Mouse (Mus musculus) forebrain, embryonic 10.5 days (tissue): ENCODE results near the gene Atf5. TPM values are rescaled to one million over a fixed set of nuclear protein-coding genes. Genes with fewer than 3 reads are reported as not detected.

Experiments used
- DNase-seq: peaks from one replicate; pipeline ENCODE4 v3.0.0-alpha.2; 2017; ENCODE audit warnings: low spot score; ENCODE audit errors: extremely low spot score
- H3K27ac ChIP-seq: fragments of 300-500 bp; sonication (generic); 2 replicates; pipeline ENCODE4 v1.5.1; 2016; ENCODE audit warnings: mild to moderate bottlenecking
- H3K27me3 ChIP-seq: fragments of 300-500 bp; sonication (generic); 2 replicates; pipeline ENCODE4 v1.6.1; 2016; ENCODE audit warnings: mild to moderate bottlenecking; ENCODE audit not compliant: poor library complexity, severe bottlenecking
- H3K36me3 ChIP-seq: fragments of 300-500 bp; sonication (generic); replicated peaks from 2 replicates; pipeline ENCODE4 v1.6.1; 2016; ENCODE audit warnings: mild to moderate bottlenecking, moderate library complexity
- H3K4me1 ChIP-seq: fragments of 300-500 bp; sonication (generic); 2 replicates; pipeline ENCODE4 v1.6.1; 2016
- H3K4me3 ChIP-seq: fragments of 300-500 bp; sonication (generic); 2 replicates; pipeline ENCODE4 v1.5.1; 2016; ENCODE audit warnings: mild to moderate bottlenecking, moderate library complexity
- H3K9me3 ChIP-seq: fragments of 300-500 bp; sonication (generic); 2 replicates; pipeline ENCODE4 v1.6.1; 2016; ENCODE audit warnings: mild to moderate bottlenecking, moderate library complexity
- WGBS: fragments of 180-500 bp; shearing (Covaris S2); methylation state at CpG from one replicate; pipeline ENCODE4 v1.1.7; 2016; 5-methylcytosine and 5-hydroxymethylcytosine counted together
- polyA plus RNA-seq: library from polyadenylated mRNA; unstranded; fragments of >200 nt; fragmentation: Nextera tagmentation; extraction: Ambion mirVana; gene quantifications from 2 replicates; pipeline ENCODE4 v1.2.1, GENCODE M21; 2016

Atf5 gene
- polyA plus RNA-seq, 1 experiment from 2014 or later = 3.3 TPM

- H3K27me3 ChIP-seq = no peaks in the 10 kb centered on the region
- H3K4me3 ChIP-seq = no peak overlapping the region
- 93% methylated on average over 5 of the region's 5 CpGs for WGBS
- peaks cover 13% of the 10 kb centered on the region for H3K4me1 ChIP-seq
- no peaks in the 10 kb centered on the region for H3K9me3 ChIP-seq
- no peak for DNase-seq
- H3K27ac ChIP-seq = no peak overlapping the region
- peaks cover 73% of the 10 kb centered on the region for H3K36me3 ChIP-seq
Measured at GRCm38 (mm10) chr7:44828706-44829105, 12.2 kb upstream of the Atf5 start.

DNA sequence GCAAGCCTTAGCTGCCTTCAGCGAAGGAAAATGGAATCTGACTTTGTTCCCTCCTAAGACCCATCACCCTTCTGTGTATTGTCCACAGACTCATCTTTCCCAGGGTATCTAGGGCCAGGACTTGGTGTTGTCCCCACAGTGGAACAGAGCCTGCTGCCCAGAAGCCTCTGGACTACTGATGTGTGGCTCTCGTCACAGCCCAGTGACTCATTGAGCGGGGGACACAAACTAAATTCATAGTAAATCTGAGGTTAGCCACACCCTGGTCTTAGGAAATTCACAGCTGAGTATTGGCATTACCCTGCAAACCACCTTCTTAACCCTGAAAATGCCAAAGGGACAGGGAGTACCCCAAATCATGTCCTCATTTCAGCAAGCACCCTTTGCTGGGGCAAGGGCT is 10.3 kb upstream of the Atf5 start:
- H3K36me3 ChIP-seq = peaks cover 75% of the 10 kb centered on the region
- 89% methylated on average over 3 of the region's 3 CpGs for WGBS

GRCm38 (mm10) chr7:44824872-44825271 is 8.4 kb upstream of the Atf5 start:
- Histone ChIP-seq H3K27ac (no peak overlapping the region), H3K4me1 (peaks cover 45% of the 10 kb centered on the region), H3K4me3 (no peak overlapping the region), H3K36me3 (peaks cover 73% of the 10 kb centered on the region), H3K27me3 (no peaks in the 10 kb centered on the region), H3K9me3 (no peaks in the 10 kb centered on the region)
- peak; percentile 68 for DNase-seq
- WGBS = 35% methylated on average over 3 of the region's 3 CpGs

More for the DNA sequence above, 10.3 kb upstream of the Atf5 start:
- Histone ChIP-seq H3K27me3 (no peaks in the 10 kb centered on the region), H3K4me3 (no peak overlapping the region), H3K9me3 (no peaks in the 10 kb centered on the region), H3K27ac (no peak overlapping the region), H3K4me1 (peaks cover 26% of the 10 kb centered on the region)
- DNase-seq = no peak

GRCm38 (mm10) chr7:44823409-44823808 is 7.0 kb upstream of the Atf5 start:
- 48% methylated on average over 7 of the region's 7 CpGs for WGBS
- no peaks in the 10 kb centered on the region for H3K9me3 ChIP-seq
- no peak overlapping the region for H3K4me3 ChIP-seq
- DNase-seq = no peak
- H3K36me3 ChIP-seq = peaks cover 73% of the 10 kb centered on the region
- H3K27me3 ChIP-seq = no peaks in the 10 kb centered on the region
- no peak overlapping the region for H3K27ac ChIP-seq
- peaks cover 59% of the 10 kb centered on the region for H3K4me1 ChIP-seq

DNA sequence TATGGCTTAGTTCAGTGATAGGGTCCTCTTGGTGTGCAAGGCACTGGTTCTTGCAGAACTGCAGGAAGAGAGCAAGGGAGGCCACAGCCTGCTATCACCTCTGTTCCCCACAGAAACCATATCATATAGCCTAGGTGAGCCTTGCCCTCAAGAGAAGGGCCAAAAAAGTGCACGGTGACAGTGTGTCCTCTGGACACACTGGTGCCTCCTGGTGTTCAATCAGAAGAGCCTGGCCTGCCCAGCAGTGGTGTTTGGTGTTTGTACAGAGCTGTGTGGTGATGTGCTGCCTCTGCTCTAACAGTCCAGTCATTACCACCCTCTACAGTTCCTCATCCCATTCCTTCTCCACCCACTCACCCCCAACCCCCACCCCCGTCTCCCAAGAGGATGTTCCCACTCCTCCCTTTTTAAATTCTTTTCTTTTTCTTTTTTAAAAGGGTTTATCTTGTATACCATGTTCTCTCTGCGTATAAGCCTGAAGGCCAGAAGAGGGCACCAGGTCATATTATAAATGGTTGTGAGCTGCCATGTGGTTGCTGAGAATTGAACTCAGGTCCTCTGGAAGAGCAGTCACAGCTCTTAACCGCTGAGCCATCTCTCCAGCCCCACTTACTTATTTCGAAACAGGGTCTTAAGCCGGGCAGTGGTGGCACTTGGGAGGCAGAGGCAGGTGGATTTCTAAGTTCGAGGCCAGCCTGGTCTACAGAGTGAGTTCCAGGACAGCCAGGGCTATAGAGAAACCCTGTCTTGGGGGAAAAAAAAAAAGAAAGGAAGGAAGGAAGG is 5.4 kb upstream of the Atf5 start:
- DNase-seq = no peak
- H3K36me3 ChIP-seq = peaks cover 63% of the 10 kb centered on the region
- 87% methylated on average over 7 of the region's 7 CpGs for WGBS
- peak overlapping the region; percentile 6; the same call in 1 of the 2 replicates for H3K4me3 ChIP-seq
- H3K27me3 ChIP-seq = no peaks in the 10 kb centered on the region
- peaks cover 72% of the 10 kb centered on the region for H3K4me1 ChIP-seq
- no peaks in the 10 kb centered on the region for H3K9me3 ChIP-seq
- H3K27ac ChIP-seq = no peak overlapping the region

- 90% methylated on average over 3 of the region's 3 CpGs for WGBS
- Histone ChIP-seq H3K27ac (no peak overlapping the region), H3K4me3 (peak overlapping the region; percentile 90; the same call in 1 of the 2 replicates), H3K9me3 (no peaks in the 10 kb centered on the region), H3K27me3 (no peaks in the 10 kb centered on the region), H3K36me3 (peaks cover 50% of the 10 kb centered on the region), H3K4me1 (peaks cover 72% of the 10 kb centered on the region)
- DNase-seq = no peak
Measured at GRCm38 (mm10) chr7:44820525-44820924, 4.1 kb upstream of the Atf5 start.

- DNase-seq = no peak
- H3K4me3 ChIP-seq = peak overlapping the region; percentile 90
- no peaks in the 10 kb centered on the region for H3K27me3 ChIP-seq
- WGBS = 75% methylated on average over 5 of the region's 5 CpGs
- peaks cover 47% of the 10 kb centered on the region for H3K36me3 ChIP-seq
- H3K9me3 ChIP-seq = no peaks in the 10 kb centered on the region
- peaks cover 77% of the 10 kb centered on the region for H3K4me1 ChIP-seq
- no peak overlapping the region for H3K27ac ChIP-seq
Measured at GRCm38 (mm10) chr7:44819863-44820262, 3.4 kb upstream of the Atf5 start.

GRCm38 (mm10) chr7:44819391-44819790 is 2.9 kb upstream of the Atf5 start:
- Histone ChIP-seq H3K4me1 (peaks cover 77% of the 10 kb centered on the region), H3K4me3 (peak overlapping the region; percentile 90), H3K9me3 (no peaks in the 10 kb centered on the region), H3K27me3 (no peaks in the 10 kb centered on the region), H3K27ac (peak overlapping the region; percentile 99), H3K36me3 (peaks cover 52% of the 10 kb centered on the region)
- no peak for DNase-seq
- WGBS = 97% methylated on average over 2 of the region's 2 CpGs

DNA sequence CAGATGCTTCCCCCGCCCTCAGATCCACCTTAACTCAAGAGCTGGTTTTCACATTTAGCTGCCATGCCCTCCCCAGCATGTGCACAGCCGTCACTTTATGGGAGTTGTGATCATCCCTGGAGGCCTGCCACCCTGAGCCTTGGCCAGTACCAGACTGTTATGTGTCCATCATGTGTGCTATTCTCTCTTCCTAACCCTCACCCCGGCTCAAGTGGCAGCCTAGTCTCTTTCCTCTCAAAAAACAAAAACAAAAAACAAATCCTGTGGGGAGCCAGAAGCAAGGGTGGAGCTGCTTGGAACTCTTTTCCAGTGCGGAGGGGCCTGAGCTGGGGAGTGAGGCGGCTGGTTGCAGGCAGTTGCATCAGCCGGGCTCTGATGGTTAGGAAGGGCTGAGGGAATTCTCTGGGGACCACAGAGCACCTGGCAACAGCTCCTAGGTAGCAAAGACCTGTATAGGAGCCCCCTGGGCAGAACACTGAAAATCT is 2.3 kb upstream of the Atf5 start:
- Histone ChIP-seq H3K27me3 (no peaks in the 10 kb centered on the region), H3K36me3 (peaks cover 58% of the 10 kb centered on the region), H3K9me3 (no peaks in the 10 kb centered on the region), H3K4me3 (peak overlapping the region; percentile 90), H3K27ac (peak overlapping the region; percentile 99), H3K4me1 (peaks cover 75% of the 10 kb centered on the region)
- WGBS = 58% methylated on average over 6 of the region's 6 CpGs
- no peak for DNase-seq

DNA sequence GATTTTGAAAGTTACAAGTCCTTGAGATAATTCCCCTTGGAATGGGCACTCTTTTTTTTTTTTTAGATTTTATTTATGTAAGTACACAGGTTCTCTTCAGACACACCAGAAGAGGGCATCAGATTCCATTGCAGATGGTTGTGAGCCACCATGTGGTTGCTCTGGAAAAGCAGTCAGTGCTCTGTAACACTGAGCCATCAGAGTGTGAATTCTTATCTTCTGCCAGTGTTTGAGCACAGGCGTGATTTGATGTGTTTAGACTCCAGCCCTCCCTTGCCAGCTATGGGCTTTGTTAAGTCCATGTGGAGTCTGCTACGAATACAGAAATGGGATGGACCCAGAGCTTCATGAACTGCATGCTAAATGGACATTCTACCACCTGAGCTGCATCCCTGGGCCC is 1.7 kb upstream of the Atf5 start:
- no peak for DNase-seq
- H3K36me3 ChIP-seq = peaks cover 64% of the 10 kb centered on the region

GRCm38 (mm10) chr7:44817441-44817840 is 983 bp upstream of the Atf5 start:
- peak overlapping the region; percentile 90 for H3K4me3 ChIP-seq
- WGBS = 40% methylated on average over 3 of the region's 3 CpGs
- H3K4me1 ChIP-seq = peaks cover 64% of the 10 kb centered on the region
- peak overlapping the region; percentile 99 for H3K27ac ChIP-seq
- no peaks in the 10 kb centered on the region for H3K9me3 ChIP-seq
- H3K36me3 ChIP-seq = peaks cover 66% of the 10 kb centered on the region
- no peaks in the 10 kb centered on the region for H3K27me3 ChIP-seq
- DNase-seq = no peak

More for the DNA sequence above, 1.7 kb upstream of the Atf5 start:
- peak overlapping the region; percentile 90 for H3K4me3 ChIP-seq
- H3K4me1 ChIP-seq = peaks cover 69% of the 10 kb centered on the region
- H3K27ac ChIP-seq = peak overlapping the region; percentile 99
- 71% methylated on average over 2 of the region's 2 CpGs for WGBS
- no peaks in the 10 kb centered on the region for H3K27me3 ChIP-seq
- H3K9me3 ChIP-seq = no peaks in the 10 kb centered on the region

- H3K36me3 ChIP-seq = peaks cover 69% of the 10 kb centered on the region
- no peaks in the 10 kb centered on the region for H3K27me3 ChIP-seq
- no peaks in the 10 kb centered on the region for H3K9me3 ChIP-seq
- under 1% methylated on average over 62 of the region's 62 CpGs for WGBS
- peak; percentile 100 for DNase-seq
- peaks cover 53% of the 10 kb centered on the region for H3K4me1 ChIP-seq
- peak within 1 kb of the TSS; percentile 90 for H3K4me3 ChIP-seq
- peak within 1 kb of the TSS; percentile 99 for H3K27ac ChIP-seq
Measured at GRCm38 (mm10) chr7:44815721-44816469, 563 bp downstream of the Atf5 start, which contains the start of the genes Nup62 and Il4i1. Gene Nup62, plus strand, starts transcription at chr7:44816088. Gene Il4i1, plus strand, starts transcription at chr7:44816387.
